Mouse (Mus musculus) liver, postnatal 0 days (tissue): ENCODE measurements around the gene Flt3.

Source experiments
- CTCF ChIP-seq: sonication (generic); IDR thresholded peaks from 2 replicates; pipeline ENCODE4 v1.5.1; 2016; ENCODE audit warnings: antibody characterized with exemption, low read depth
- EP300 ChIP-seq: IDR thresholded peaks from 2 replicates; pipeline ENCODE4 v1.6.1; 2016; ENCODE audit warnings: antibody characterized with exemption, low read depth, mild to moderate bottlenecking

DNA sequence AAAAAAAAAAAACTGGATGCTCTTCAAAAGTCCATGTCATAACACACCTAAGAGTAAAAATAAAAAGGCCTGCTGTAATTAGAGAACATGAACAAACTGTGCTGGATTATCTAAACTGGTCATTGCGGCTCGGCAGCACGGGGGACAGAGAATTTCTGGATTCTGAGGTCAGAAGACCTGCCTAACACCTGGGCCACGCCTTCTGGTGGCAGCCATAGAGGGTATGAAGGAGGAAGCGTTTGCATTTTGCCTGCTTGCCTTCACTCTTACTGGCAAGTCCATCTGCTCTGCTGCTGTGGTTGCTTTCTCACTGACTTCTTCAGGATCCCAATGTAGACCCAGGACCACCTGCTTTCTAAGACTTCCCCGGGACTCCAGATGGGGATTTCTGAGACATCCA lies 57.4 kb downstream of the Flt3 start:
- no peak for TF ChIP-seq CTCF
- no peak for TF ChIP-seq EP300
